Mouse (Mus musculus): ENCODE results near the gene Tal1.

Tal1 gene

GRCm38 (mm10) chr4:115121162-115121561, 64.9 kb downstream of the Tal1 start:
- no peak for DNase-seq
